21 mouse cellular contexts compared by ENCODE assay signal in genomic region chr2:108236286-108236988, GRCm38 (mm10).
DNase-seq lines count a peak whose midpoint lies in the region; ATAC-seq and TF ChIP-seq lines count a peak whose summit lies in the region.
"Had no signal": no experiment of that assay in that cellular context is flagged by ENCODE, and none has a peak within 500 bp of the region (broad histone marks: within the 10 kb centered on the region; RNA-seq: fewer than 3 reads in every experiment).

No protein-coding gene starts in this region.

- no peaks in the 10 kb centered on the region for H3K36me3 ChIP-seq in midbrain, postnatal 0 days (ENCODE audit: insufficient read depth, low read length)
- H3K36me3 ChIP-seq in midbrain, embryonic 11.5 days (ENCODE audit: control insufficient read depth, insufficient read depth, low read length): no peaks in the 10 kb centered on the region
- H3K36me3 ChIP-seq in intestine, embryonic 16.5 days (ENCODE audit: control insufficient read depth, insufficient read depth, low read length): no peaks in the 10 kb centered on the region
- H3K36me3 ChIP-seq: embryonic facial prominence, embryonic 13.5 days; forebrain, embryonic 10.5 days; hindbrain, embryonic 10.5 days; limb, embryonic 13.5 days; midbrain, embryonic 10.5 days had no signal

- DNase-seq in midbrain, postnatal 0 days (ENCODE audit: low spot score): peak; percentile 9
- DNase-seq in midbrain, embryonic 11.5 days (ENCODE audit: low spot score, missing footprints): no peak
- DNase-seq in Patski (ENCODE audit: low read depth, low spot score): peak; percentile 27
- DNase-seq in adrenal gland, adult 8-10 months: no peak
- no peak for DNase-seq in adrenal gland, adult (ENCODE audit: inconsistent age in 2 of 2, low spot score in 1 of 2)
- no peak for DNase-seq in cerebellum, adult 11 months
- DNase-seq: cerebellum, postnatal 25 days; gastrocnemius, postnatal 10 days; heart, adult 18-20 months; kidney, postnatal 36 days; layer of hippocampus, adult 9-11 months; lung, postnatal 14 days; thymus, postnatal 14 days had no signal

- POLR2A ChIA-PET in Patski (lab: Charles Lee): no interaction called here

- no peak for TF ChIP-seq CTCF in midbrain, postnatal 0 days (IDR thresholded peaks at IDR 0.05)
- TF ChIP-seq CTCF in Patski (IDR thresholded peaks at IDR 0.05): no peak

- in situ Hi-C loops in Patski (cut with MboI; ENCODE audit: low pct_unique_long_range_greater_than_20kb): no loop called here

- whole genome bisulfite sequencing in midbrain, postnatal 0 days: 74% methylated on average over 9 of the region's 9 CpGs
- WGBS in midbrain, embryonic 11.5 days: 82% methylated on average over 9 of the region's 9 CpGs
- 29% methylated on average over 9 of the region's 9 CpGs for WGBS in intestine, embryonic 16.5 days

- no peak overlapping the region for H3K4me3 ChIP-seq in midbrain, postnatal 0 days (ENCODE audit: low read depth, low read length)
- H3K4me3 ChIP-seq in midbrain, embryonic 11.5 days (ENCODE audit: low read depth, low read length): no peak overlapping the region
- H3K4me3 ChIP-seq in intestine, embryonic 16.5 days (ENCODE audit: low read length): no peak overlapping the region
- H3K4me3 ChIP-seq: embryonic facial prominence, embryonic 13.5 days; forebrain, embryonic 10.5 days; hindbrain, embryonic 10.5 days; limb, embryonic 13.5 days; midbrain, embryonic 10.5 days had no signal

- no peaks in the 10 kb centered on the region for H3K27me3 ChIP-seq in midbrain, postnatal 0 days (ENCODE audit: insufficient read depth, low read length)
- no peaks in the 10 kb centered on the region for H3K27me3 ChIP-seq in midbrain, embryonic 11.5 days (ENCODE audit: control insufficient read depth, insufficient read depth, low read length)
- H3K27me3 ChIP-seq in Patski: no peaks in the 10 kb centered on the region
- no peaks in the 10 kb centered on the region for H3K27me3 ChIP-seq in intestine, embryonic 16.5 days (replicated peaks; ENCODE audit: control insufficient read depth, insufficient read depth, low read length)
- H3K27me3 ChIP-seq: embryonic facial prominence, embryonic 13.5 days; limb, embryonic 13.5 days had no signal

- H3K4me2 ChIP-seq in midbrain, postnatal 0 days (ENCODE audit: low read depth, low read length, poor library complexity, severe bottlenecking): no peak overlapping the region
- no peak overlapping the region for H3K4me2 ChIP-seq in midbrain, embryonic 11.5 days
- 0 out of 2 replicates have a peak overlapping the region, but pooled peaks have one; percentile 22 for H3K4me2 ChIP-seq in intestine, embryonic 16.5 days (ENCODE audit: low read depth, low read length)
- H3K4me2 ChIP-seq: embryonic facial prominence, embryonic 13.5 days; limb, embryonic 13.5 days had no signal

- no peak overlapping the region for H3K9ac ChIP-seq in midbrain, postnatal 0 days (replicated peaks; ENCODE audit: low read length, poor library complexity, severe bottlenecking)
- H3K9ac ChIP-seq in midbrain, embryonic 11.5 days (ENCODE audit: low read length): no peak overlapping the region
- H3K9ac ChIP-seq in intestine, embryonic 16.5 days (ENCODE audit: low read depth, low read length): no peak overlapping the region
- H3K9ac ChIP-seq: embryonic facial prominence, embryonic 13.5 days; limb, embryonic 13.5 days; liver, embryonic 14.5 days had no signal

- no peak overlapping the region for H3K27ac ChIP-seq in midbrain, postnatal 0 days (ENCODE audit: low read depth, low read length)
- H3K27ac ChIP-seq in midbrain, embryonic 11.5 days (ENCODE audit: low read depth, low read length): no peak overlapping the region
- H3K27ac ChIP-seq in intestine, embryonic 16.5 days (ENCODE audit: low read length): no peak overlapping the region; the same call in 1 of the 2 replicates
- H3K27ac ChIP-seq: embryonic facial prominence, embryonic 13.5 days; forebrain, embryonic 10.5 days; hindbrain, embryonic 10.5 days; limb, embryonic 13.5 days; liver, embryonic 14.5 days; midbrain, embryonic 10.5 days had no signal

- no peaks in the 10 kb centered on the region for H3K9me3 ChIP-seq in midbrain, postnatal 0 days (ENCODE audit: low read length)
- H3K9me3 ChIP-seq in midbrain, embryonic 11.5 days (ENCODE audit: control insufficient read depth, low read length): no peaks in the 10 kb centered on the region
- H3K9me3 ChIP-seq in intestine, embryonic 16.5 days (ENCODE audit: control insufficient read depth, low read length): no peaks in the 10 kb centered on the region
- H3K9me3 ChIP-seq: embryonic facial prominence, embryonic 13.5 days; forebrain, embryonic 10.5 days; hindbrain, embryonic 10.5 days; limb, embryonic 13.5 days; midbrain, embryonic 10.5 days had no signal

- no peak for ATAC-seq in midbrain, postnatal 0 days (ENCODE audit: low FRiP score)
- ATAC-seq in midbrain, embryonic 11.5 days (ENCODE audit: low FRiP score): no peak
- ATAC-seq in Patski: peak; percentile 83
- ATAC-seq in intestine, embryonic 16.5 days: peak; percentile 96
- ATAC-seq: inflammation-experienced regulatory T-cells, adult 6 months had no signal

- CTCF ChIA-PET in Patski (lab: Charles Lee): interaction anchor here (0.6 kb wide), 1 partner anchor 250 kb away, joined by 3 read pairs; no protein-coding TSS in a partner anchor

- no peaks in the 10 kb centered on the region for H3K4me1 ChIP-seq in midbrain, postnatal 0 days (ENCODE audit: insufficient read depth, low read length)
- H3K4me1 ChIP-seq in midbrain, embryonic 11.5 days (ENCODE audit: control insufficient read depth, insufficient read depth, low read length): no peaks in the 10 kb centered on the region; the same call in 1 of the 2 replicates
- no peaks in the 10 kb centered on the region for H3K4me1 ChIP-seq in intestine, embryonic 16.5 days (ENCODE audit: control insufficient read depth, insufficient read depth, low read length)
- H3K4me1 ChIP-seq: embryonic facial prominence, embryonic 13.5 days; forebrain, embryonic 10.5 days; hindbrain, embryonic 10.5 days; limb, embryonic 13.5 days had no signal

Comparison
In these comparisons a context has a peak if more than half of its experiments do, and no peak if none do; other contexts are left out.
1. DNase-seq: peak in midbrain, postnatal 0 days (single experiment) and Patski (single experiment); none in midbrain, embryonic 11.5 days (single experiment), adrenal gland, adult 8-10 months (single experiment), adrenal gland, adult (0 of 2) and cerebellum, adult 11 months (single experiment).
2. ATAC-seq: peak in Patski (single experiment) and intestine, embryonic 16.5 days (single experiment); none in midbrain, postnatal 0 days (single experiment) and midbrain, embryonic 11.5 days (single experiment).